Mouse (Mus musculus) liver, embryonic 11.5 days (tissue): Measurements from ENCODE around the gene Ythdc1. TPM values are rescaled to one million over a fixed set of nuclear protein-coding genes. Genes with fewer than 3 reads are reported as not detected.
"Not testable (repeated sequence)": the region's sequence is repeated elsewhere in the genome, so short reads cannot be mapped to it uniquely, and the experiment has no call there.

Experiments
- ATAC-seq: fragments of 200-750 bp; cut with Nextera tagmentation; replicated peaks from 2 replicates; pipeline ENCODE4 v1.8.0; 2017; ENCODE audit warnings: moderate number of reproducible peaks, mild to moderate bottlenecking, moderate TSS enrichment, moderate library complexity; ENCODE audit not compliant: low FRiP score
- DNase-seq: peaks from one replicate; pipeline ENCODE4 v3.0.0-alpha.2; 2017; ENCODE audit warnings: low spot score
- H3K27ac ChIP-seq: fragments of 300-500 bp; sonication (generic); 2 replicates; pipeline ENCODE4 v1.5.1; 2014; ENCODE audit warnings: mild to moderate bottlenecking, low read depth, low read length, control low read depth
- H3K27me3 ChIP-seq: fragments of 300-500 bp; sonication (generic); replicated peaks from 2 replicates; pipeline ENCODE4 v1.6.1; 2014; ENCODE audit warnings: low read length, mixed read lengths; ENCODE audit not compliant: control insufficient read depth, insufficient read depth
- H3K36me3 ChIP-seq: fragments of 300-500 bp; sonication (generic); 2 replicates; pipeline ENCODE4 v1.6.1; 2014; ENCODE audit warnings: mild to moderate bottlenecking, low read length, moderate library complexity, mixed read lengths; ENCODE audit not compliant: control insufficient read depth, insufficient read depth
- H3K4me1 ChIP-seq: fragments of 300-500 bp; sonication (generic); replicated peaks from 2 replicates; pipeline ENCODE4 v1.6.1; 2014; ENCODE audit warnings: low read length, mixed read lengths; ENCODE audit not compliant: control insufficient read depth, insufficient read depth
- H3K4me2 ChIP-seq: fragments of 300-500 bp; sonication (generic); 2 replicates; pipeline ENCODE4 v1.6.1; 2014; ENCODE audit warnings: mild to moderate bottlenecking, control low read depth, moderate library complexity
- H3K4me3 ChIP-seq: fragments of 300-500 bp; sonication (generic); 2 replicates; pipeline ENCODE4 v1.5.1; 2014; ENCODE audit warnings: low read depth, low read length, control low read depth
- H3K9ac ChIP-seq: fragments of 300-500 bp; sonication (generic); 2 replicates; pipeline ENCODE4 v1.6.1; 2014; ENCODE audit warnings: low read depth, low read length, control low read depth
- H3K9me3 ChIP-seq: fragments of 300-500 bp; sonication (generic); 2 replicates; pipeline ENCODE4 v1.6.1; 2016; ENCODE audit warnings: low read length, inconsistent platforms, mixed read lengths; ENCODE audit not compliant: control insufficient read depth
- WGBS: fragments of 180-500 bp; shearing (Covaris S2); extraction: QIAGEN DNeasy Blood & Tissue Kit; methylation state at CpG from one replicate; pipeline ENCODE4 v1.1.7; 2014; 5-methylcytosine and 5-hydroxymethylcytosine counted together
- polyA plus RNA-seq: library from polyadenylated mRNA; unstranded; fragments of >200 nt; fragmentation: Nextera tagmentation; extraction: Ambion mirVana; gene quantifications from 2 replicates; pipeline ENCODE4 v1.2.1, GENCODE M21; 2014

Gene Ythdc1
- polyA plus RNA-seq, 1 experiment from 2014 or later: 42.5 TPM

DNA sequence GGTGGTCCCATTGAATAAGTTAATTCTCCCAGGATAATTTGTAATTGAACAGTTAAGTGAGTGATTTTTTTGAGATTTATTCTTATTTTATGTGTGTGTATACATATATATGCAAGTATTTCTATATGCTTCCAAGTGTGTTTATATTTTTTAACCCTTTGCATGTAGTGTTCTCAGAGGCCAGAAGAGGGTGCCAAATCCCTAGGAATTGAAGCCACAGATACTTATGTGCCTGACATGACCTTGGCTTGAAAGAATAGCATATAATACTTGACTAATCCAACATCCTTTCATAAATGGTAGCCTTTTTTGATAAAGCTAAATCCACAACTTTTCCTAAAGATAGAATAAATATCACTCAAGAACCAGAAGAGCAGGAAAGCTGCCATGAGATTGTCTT, 46.1 kb downstream of the Ythdc1 start:
- no peak for ATAC-seq
- Histone ChIP-seq H3K27ac (no peak overlapping the region), H3K27me3 (no peaks in the 10 kb centered on the region), H3K9me3 (no peaks in the 10 kb centered on the region), H3K36me3 (no peaks in the 10 kb centered on the region), H3K9ac (no peak overlapping the region), H3K4me2 (no peak overlapping the region), H3K4me3 (no peak overlapping the region), H3K4me1 (no peaks in the 10 kb centered on the region)
- no peak for DNase-seq

DNA sequence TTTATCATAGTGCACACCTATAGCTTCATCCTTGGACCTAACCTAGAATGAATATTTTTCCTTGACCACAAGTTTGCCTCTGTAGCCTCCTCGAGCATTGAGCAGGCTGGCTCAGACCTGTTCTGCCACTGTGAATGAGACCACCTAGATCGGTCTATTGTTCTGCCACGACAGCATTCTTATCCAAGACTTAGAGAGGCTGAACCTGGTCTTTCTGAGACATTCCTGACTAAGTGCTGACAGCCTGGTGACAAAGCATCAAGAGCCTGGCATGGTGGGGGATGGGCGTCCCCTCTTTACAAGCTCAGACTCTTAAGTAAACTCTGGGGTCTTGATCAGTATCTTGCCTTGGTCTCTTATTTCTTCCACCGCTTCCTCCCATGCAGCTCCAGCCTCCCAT, 47.6 kb downstream of the Ythdc1 start:
- Histone ChIP-seq H3K27ac (no peak overlapping the region), H3K9me3 (no peaks in the 10 kb centered on the region), H3K9ac (no peak overlapping the region), H3K4me2 (no peak overlapping the region), H3K27me3 (no peaks in the 10 kb centered on the region), H3K4me3 (no peak overlapping the region), H3K36me3 (no peaks in the 10 kb centered on the region), H3K4me1 (no peaks in the 10 kb centered on the region)
- 44% methylated on average over 5 of the region's 5 CpGs for WGBS
- ATAC-seq (no peak), DNase-seq (no peak)

DNA sequence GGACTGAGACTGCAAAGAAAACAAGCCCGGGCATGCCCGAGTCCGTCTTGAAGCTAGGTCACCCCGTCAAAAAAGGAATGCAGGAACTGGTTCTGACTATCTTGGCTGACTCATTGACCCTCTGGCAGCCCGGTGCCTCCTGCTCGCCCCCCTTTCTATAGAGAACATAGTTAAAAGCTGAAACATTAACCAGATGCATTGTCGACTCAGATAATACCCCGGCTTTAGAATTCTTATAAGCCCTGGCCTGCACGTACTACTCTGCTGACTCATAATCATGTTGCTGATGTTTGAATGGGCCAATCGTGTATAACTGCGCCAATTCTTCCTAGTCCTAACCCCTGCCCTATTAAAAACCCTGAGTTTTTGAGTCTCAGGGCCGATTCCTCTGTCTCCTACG, 52.5 kb downstream of the Ythdc1 start:
- not testable (repeated sequence) for DNase-seq, H3K4me2 ChIP-seq, H3K9me3 ChIP-seq, H3K36me3 ChIP-seq, H3K27me3 ChIP-seq, H3K4me3 ChIP-seq, H3K4me1 ChIP-seq, H3K9ac ChIP-seq, H3K27ac ChIP-seq, ATAC-seq
- 72% methylated on average over 13 of the region's 13 CpGs for WGBS

DNA sequence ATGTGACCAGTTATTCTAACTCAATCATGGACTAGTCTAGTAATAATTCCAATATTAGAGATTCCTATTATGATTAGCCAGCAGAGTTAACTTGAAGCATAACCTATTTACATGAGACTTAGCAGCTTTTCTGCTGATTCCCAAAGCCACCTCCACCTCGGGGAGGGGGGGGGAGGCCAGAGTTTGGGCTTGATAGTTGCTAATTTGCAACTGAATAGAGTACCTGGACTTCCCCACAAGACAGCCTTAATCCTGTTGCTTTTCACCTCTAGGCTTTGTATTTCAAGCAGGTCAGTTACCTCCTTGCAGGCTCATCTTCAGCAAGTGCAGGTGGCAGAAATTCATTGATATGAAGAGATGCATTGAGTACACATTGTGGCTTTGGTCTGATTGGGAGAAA, 53.7 kb downstream of the Ythdc1 start:
- no peaks in the 10 kb centered on the region for H3K27me3 ChIP-seq
- DNase-seq (no peak), ATAC-seq (no peak)
- 11% methylated on average over 1 of the region's 1 CpGs for WGBS
- no peak overlapping the region for H3K4me2 ChIP-seq
- no peaks in the 10 kb centered on the region for H3K36me3 ChIP-seq
- no peaks in the 10 kb centered on the region for H3K9me3 ChIP-seq
- H3K4me1 ChIP-seq: no peaks in the 10 kb centered on the region
- no peak overlapping the region for H3K27ac ChIP-seq
- H3K4me3 ChIP-seq: no peak overlapping the region
- no peak overlapping the region for H3K9ac ChIP-seq

DNA sequence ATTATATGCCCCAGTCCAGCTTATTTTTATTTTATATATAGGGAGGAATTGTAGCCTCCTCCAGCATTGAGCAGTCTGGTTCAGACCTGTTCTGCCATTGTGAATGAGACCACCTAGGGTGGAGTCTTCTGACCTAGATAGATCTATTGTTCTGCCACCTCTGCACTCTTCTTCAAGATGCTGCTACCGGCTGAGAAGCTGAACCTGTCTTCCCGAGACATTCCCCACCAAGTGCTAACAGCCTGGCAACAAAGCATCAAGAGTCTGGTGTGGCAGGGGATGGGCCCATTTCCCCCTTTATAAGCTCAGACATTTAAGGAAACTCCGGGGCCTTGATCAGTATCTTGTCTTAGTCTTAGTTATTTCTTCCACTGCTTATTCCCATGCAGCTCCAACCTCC, 54.3 kb downstream of the Ythdc1 start:
- Histone ChIP-seq H3K9ac (no peak overlapping the region), H3K36me3 (no peaks in the 10 kb centered on the region), H3K27ac (no peak overlapping the region), H3K27me3 (no peaks in the 10 kb centered on the region), H3K9me3 (no peaks in the 10 kb centered on the region), H3K4me1 (no peaks in the 10 kb centered on the region), H3K4me2 (no peak overlapping the region), H3K4me3 (no peak overlapping the region)
- ATAC-seq: no peak
- no peak for DNase-seq
- 49% methylated on average over 3 of the region's 3 CpGs for WGBS

DNA sequence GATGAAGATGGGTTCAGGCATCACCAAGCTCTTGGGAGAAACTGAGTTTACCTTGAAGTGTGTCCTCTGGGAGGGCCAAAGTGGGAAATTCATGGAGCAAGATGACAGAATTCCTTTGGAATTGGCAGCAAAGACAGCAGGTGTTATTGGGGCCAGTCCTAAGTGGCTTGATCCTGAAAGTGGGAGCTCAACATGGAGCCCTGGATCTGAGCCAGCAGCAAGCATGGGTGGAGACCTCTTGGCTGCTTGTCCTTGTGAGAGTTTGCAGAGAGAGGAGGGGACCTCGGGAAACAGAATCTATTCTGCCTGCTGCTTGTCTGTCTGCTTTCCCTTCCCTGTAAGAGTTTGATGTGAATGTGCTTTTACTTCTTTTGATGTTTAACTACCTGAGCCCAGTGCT, 67.9 kb downstream of the Ythdc1 start:
- Histone ChIP-seq H3K9me3 (no peaks in the 10 kb centered on the region), H3K27me3 (no peaks in the 10 kb centered on the region), H3K9ac (no peak overlapping the region), H3K4me3 (no peak overlapping the region), H3K4me1 (no peaks in the 10 kb centered on the region), H3K4me2 (no peak overlapping the region), H3K36me3 (no peaks in the 10 kb centered on the region), H3K27ac (no peak overlapping the region)
- DNase-seq (no peak), ATAC-seq (no peak)
- WGBS: 56% methylated on average over 1 of the region's 1 CpGs

Other genes with a start within 250 kb of the Ythdc1 start
- gene Tmprss11f, start 171.8 kb upstream of the Ythdc1 start, polyA plus RNA-seq: not detected in 2 replicates
- not detected in 2 replicates for gene Tmprss11b, start 127.9 kb upstream of the Ythdc1 start, polyA plus RNA-seq
- gene Tmprss11e, start 58.4 kb upstream of the Ythdc1 start, polyA plus RNA-seq: not detected in 2 replicates
- 20.1 and 21.9 TPM in 2 replicates for gene Ugt2b34, start 102.7 kb downstream of the Ythdc1 start, polyA plus RNA-seq
- 0.12 TPM in 1 of 2 replicates, not detected in the other for gene Ugt2b1, start 122.3 kb downstream of the Ythdc1 start, polyA plus RNA-seq
- 0.30 and 0.38 TPM in 2 replicates for gene Ugt2b35, start 196.6 kb downstream of the Ythdc1 start, polyA plus RNA-seq